Mouse (Mus musculus) frontal cortex, adult 2 months (tissue): ENCODE results near the gene Twnk. TPM values are rescaled to one million over a fixed set of nuclear protein-coding genes. Genes with fewer than 3 reads are reported as not detected.
"Not testable (repeated sequence)": the region's sequence is repeated elsewhere in the genome, so short reads cannot be mapped to it uniquely, and the experiment has no call there.

ENCODE experiments used
- DNase-seq, 2 experiments: peaks; one replicate each; pipeline ENCODE4 v3.0.0; 2022; ENCODE audit warnings: low spot score in 1 of 2; ENCODE audit errors: extremely low spot score in 1 of 2
- polyA plus RNA-seq: library from polyadenylated mRNA; depleted of rRNA; stranded (reverse); fragments of >200 nt; gene quantifications from 2 replicates; pipeline ENCODE4 v1.2.3, GENCODE M21; 2012

Twnk gene
- polyA plus RNA-seq, 1 experiment: 11.3 TPM

- no peak for DNase-seq
Measured at GRCm38 (mm10) chr19:45021362-45021761, 15.9 kb downstream of the Twnk start.

- DNase-seq: no peak
Measured at GRCm38 (mm10) chr19:45023993-45024392, 18.5 kb downstream of the Twnk start.

GRCm38 (mm10) chr19:45024775-45025174 is 19.3 kb downstream of the Twnk start:
- no peak for DNase-seq

GRCm38 (mm10) chr19:45025937-45026568 is 20.6 kb downstream of the Twnk start:
- no peak for DNase-seq

GRCm38 (mm10) chr19:45026958-45027670 is 21.7 kb downstream of the Twnk start:
- DNase-seq: no peak

GRCm38 (mm10) chr19:45027848-45028247 is 22.4 kb downstream of the Twnk start:
- DNase-seq: no peak

- no peak for DNase-seq
Measured at GRCm38 (mm10) chr19:45028746-45029145, 23.3 kb downstream of the Twnk start.

GRCm38 (mm10) chr19:45029571-45029970 is 24.1 kb downstream of the Twnk start:
- DNase-seq: no peak

GRCm38 (mm10) chr19:45030111-45030510 is 24.6 kb downstream of the Twnk start:
- peak in 1 of 2 experiments; percentile 71 for DNase-seq

GRCm38 (mm10) chr19:45030746-45031693 is 25.6 kb downstream of the Twnk start:
- peak; percentile 79 to 91 for DNase-seq

GRCm38 (mm10) chr19:45031780-45032179 is 26.3 kb downstream of the Twnk start:
- peak in 1 of 2 experiments; percentile 89 for DNase-seq

GRCm38 (mm10) chr19:45032570-45033332 is 27.3 kb downstream of the Twnk start:
- no peak for DNase-seq

GRCm38 (mm10) chr19:45036867-45037266 is 31.4 kb downstream of the Twnk start:
- DNase-seq: no peak

GRCm38 (mm10) chr19:45038198-45038597 is 32.7 kb downstream of the Twnk start:
- DNase-seq: not testable (repeated sequence)

- no peak for DNase-seq
Measured at GRCm38 (mm10) chr19:45040214-45040613, 34.8 kb downstream of the Twnk start.

- no peak for DNase-seq
Measured at GRCm38 (mm10) chr19:45044389-45044927, 39.0 kb downstream of the Twnk start.

- no peak for DNase-seq
Measured at GRCm38 (mm10) chr19:45045236-45045635, 39.8 kb downstream of the Twnk start.

GRCm38 (mm10) chr19:45045651-45046050 is 40.2 kb downstream of the Twnk start, which contains the start of gene Pdzd7:
TSS of gene Pdzd7 (minus strand) at chr19:45045717.
- no peak for DNase-seq

- DNase-seq: peak; percentile 83 to 91
Measured at GRCm38 (mm10) chr19:45046523-45047321, 41.3 kb downstream of the Twnk start.
